Mouse (Mus musculus) frontal cortex, adult 2 months (tissue): ENCODE measurements around the gene Arhgef25. TPM values are rescaled to one million over a fixed set of nuclear protein-coding genes. Genes with fewer than 3 reads are reported as not detected.
"Not testable (repeated sequence)": the region's sequence is repeated elsewhere in the genome, so short reads cannot be mapped to it uniquely, and the experiment has no call there.

ENCODE experiments used
- DNase-seq, 2 experiments: peaks; one replicate each; pipeline ENCODE4 v3.0.0; 2022; ENCODE audit warnings: low spot score in 1 of 2; ENCODE audit errors: extremely low spot score in 1 of 2
- polyA plus RNA-seq: library from polyadenylated mRNA; depleted of rRNA; stranded (reverse); fragments of >200 nt; gene quantifications from 2 replicates; pipeline ENCODE4 v1.2.3, GENCODE M21; 2012

Arhgef25 gene
- polyA plus RNA-seq, 1 experiment = 198 TPM

- DNase-seq = no peak
Observed at GRCm38 (mm10) chr10:127167614-127168192, 22.2 kb downstream of the Arhgef25 start.

- no peak for DNase-seq
Observed at GRCm38 (mm10) chr10:127166771-127167613, 22.9 kb downstream of the Arhgef25 start.

DNA sequence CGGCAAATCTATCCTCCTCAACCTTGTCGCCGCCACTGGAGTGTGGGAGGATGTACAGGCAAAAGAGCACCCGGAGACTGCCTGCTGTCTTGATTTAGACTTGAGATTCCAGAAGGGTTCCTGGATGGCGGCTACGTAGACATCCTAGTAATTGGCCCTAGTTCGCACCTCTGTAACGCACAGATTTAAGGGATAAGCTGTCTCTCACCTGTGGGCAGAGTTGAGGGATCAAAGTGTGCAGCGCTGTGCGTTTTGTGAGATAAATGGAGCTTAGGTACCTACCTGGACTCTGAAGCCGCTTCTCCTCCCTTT is 23.5 kb downstream of the Arhgef25 start:
- no peak for DNase-seq

GRCm38 (mm10) chr10:127165654-127166403 is 24.1 kb downstream of the Arhgef25 start:
- no peak for DNase-seq

DNA sequence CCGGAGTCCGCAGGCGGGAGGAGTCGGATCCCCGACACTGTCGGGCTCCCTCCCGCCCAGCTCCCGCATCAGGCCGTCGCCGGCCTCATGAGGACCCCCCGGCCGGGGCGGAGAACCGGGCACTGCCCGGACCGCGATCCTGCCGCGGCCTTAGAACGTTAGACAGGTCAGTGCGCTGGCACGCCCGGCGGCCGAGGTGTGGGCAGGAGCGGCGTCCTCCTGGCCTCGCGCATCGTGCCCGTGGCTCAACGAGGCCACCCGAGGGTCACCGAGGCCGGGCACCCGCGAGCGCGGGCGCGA is 24.6 kb downstream of the Arhgef25 start:
- no peak for DNase-seq

- DNase-seq = peak in 1 of 2 experiments; percentile 82
Observed at GRCm38 (mm10) chr10:127164631-127165353, 25.1 kb downstream of the Arhgef25 start, which contains the start of gene B4galnt1. Gene B4galnt1, plus strand, starts transcription at chr10:127165225.

DNA sequence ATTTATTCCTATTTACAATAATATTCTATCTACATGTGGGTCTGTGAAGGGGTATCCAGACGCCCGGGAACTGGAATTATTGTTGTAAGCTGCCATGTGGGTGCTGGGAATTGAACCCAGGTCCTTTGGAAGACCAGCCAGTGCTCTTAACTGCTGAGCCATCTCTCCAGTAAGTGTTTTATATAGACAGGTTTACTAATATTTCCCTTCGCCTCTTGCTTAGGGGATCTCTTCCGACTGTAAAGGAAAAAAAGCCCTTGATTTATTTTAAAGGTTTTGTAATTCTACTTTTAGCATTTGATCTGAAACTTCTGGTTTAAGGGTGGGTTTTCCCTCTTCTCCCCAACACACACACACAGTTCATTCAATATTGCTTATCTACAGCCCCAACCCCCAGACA is 25.7 kb downstream of the Arhgef25 start:
- DNase-seq = no peak

DNA sequence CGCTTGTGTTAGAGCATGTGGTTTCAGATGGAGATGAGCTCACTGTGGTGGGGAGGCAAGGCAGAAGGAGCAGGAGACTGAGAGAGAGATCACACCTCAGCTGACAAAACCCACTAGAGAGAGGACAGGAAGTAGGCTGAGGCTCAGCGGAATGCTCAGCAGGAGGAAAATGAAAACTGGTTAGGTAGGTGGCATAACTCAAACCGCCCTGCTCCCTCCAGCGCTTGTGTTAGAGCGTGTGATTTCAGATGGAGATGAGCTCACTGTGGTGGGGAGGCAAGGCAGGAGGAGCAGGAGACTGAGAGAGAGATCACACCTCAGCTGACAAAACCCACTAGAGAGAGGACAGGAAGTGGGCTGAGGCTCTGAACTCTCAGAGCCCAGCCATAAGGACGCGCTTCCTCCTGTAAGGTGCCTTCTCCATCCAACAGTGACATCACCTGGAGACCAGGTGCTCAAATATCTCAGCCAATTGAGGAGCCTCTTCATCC is 27.1 kb downstream of the Arhgef25 start:
- peak in 1 of 2 experiments; percentile 64 for DNase-seq

GRCm38 (mm10) chr10:127160728-127161127 is 29.2 kb downstream of the Arhgef25 start:
- DNase-seq = no peak

GRCm38 (mm10) chr10:127160081-127160480 is 29.8 kb downstream of the Arhgef25 start:
- DNase-seq = peak in 1 of 2 experiments; percentile 73

DNA sequence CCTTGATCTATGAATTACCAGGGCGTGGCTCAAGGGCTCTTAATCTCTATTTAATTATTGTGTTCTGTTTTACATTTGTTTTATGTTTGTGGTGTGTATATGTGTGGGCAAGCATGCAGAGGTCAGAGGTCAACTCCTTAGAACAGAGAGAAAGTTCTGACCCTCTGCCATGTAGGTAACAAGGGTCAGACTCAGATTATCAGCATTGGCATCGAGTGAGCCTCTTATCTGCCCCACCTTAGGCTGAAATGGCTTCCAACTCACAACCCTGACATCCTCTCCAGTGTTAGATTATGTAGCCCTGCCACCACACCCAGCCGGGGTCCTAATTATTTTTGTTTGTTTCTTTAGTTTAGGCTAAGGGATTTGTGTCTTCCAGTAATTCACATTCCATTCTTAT is 31.4 kb downstream of the Arhgef25 start:
- no peak for DNase-seq

DNA sequence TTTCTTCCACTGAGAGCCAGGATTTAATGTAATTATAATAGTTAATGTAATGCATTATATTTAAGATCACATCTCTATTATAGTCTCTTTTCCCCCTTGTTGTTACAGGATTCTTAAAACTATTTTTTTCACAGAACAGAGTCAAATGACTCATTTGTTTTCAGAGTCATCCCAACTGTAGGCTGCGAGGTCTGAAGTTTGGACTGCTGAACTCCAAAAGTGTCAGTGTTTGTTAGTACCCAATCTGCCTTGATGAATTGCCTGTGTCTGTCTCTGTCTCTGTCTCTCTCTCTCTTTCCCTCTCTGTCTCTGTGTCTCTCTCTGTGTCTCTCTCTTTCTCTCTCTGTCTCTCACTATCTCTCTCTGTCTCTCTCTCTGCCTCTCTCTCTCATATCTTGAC is 33.4 kb downstream of the Arhgef25 start:
- no peak for DNase-seq

DNA sequence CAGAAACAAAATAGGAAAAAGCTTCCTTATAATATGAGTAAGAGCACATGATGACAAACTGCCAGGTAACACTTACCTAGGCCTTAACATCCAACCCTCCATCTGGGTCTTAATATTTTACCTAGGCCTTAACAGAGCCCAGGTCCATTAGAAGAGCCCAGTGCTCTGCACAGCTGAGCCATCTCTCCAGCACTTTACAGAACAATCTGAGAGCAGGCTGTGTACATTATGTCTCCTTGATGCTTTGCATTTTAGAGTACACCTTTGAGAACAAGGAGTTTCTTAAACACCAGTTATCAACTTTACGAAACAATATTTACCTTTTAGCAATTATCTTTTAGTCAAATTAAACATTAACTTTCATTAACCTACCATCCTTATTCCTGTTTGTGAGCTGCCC is 33.8 kb downstream of the Arhgef25 start:
- no peak for DNase-seq

DNA sequence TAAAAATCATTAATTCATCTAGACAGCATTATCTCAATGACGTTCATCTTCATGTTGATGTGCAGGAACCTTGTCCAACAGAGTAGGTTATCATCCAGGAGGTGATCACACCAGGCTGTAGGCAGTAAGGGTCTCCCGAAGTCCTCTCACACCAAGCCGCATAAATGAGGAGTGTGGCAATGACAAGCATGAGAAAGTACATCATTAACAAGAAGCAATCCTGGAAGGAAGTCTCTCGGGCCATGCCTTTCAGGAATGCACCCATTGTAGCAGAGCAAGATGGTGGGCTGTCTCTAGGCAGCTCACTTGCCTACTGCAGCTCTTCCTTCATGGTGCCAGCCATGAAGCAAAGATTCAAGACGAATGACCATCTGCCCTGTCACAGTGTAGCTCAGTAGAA is 35.2 kb downstream of the Arhgef25 start:
- no peak for DNase-seq

DNA sequence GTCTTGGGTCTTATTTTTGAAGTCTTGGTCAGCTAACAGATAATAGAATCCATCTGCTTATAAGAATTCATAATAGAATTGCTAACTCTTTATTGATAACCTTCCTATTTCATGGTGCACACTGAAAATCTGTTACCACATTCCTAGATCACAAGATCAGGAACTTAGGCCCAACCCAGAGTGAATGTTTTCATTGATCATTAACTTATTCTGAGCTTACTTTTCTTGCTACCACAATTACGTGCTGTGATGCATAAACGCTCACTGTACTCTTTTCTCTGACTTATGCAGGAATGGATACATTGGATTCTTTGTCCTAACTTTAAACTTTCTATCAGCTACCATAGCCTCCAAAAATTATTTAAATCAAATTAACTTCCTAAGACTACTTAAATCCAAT is 35.6 kb downstream of the Arhgef25 start:
- no peak for DNase-seq

- no peak for DNase-seq
Observed at GRCm38 (mm10) chr10:127153323-127153722, 36.6 kb downstream of the Arhgef25 start.

- DNase-seq = not testable (repeated sequence)
Observed at GRCm38 (mm10) chr10:127152556-127152955, 37.3 kb downstream of the Arhgef25 start.

DNA sequence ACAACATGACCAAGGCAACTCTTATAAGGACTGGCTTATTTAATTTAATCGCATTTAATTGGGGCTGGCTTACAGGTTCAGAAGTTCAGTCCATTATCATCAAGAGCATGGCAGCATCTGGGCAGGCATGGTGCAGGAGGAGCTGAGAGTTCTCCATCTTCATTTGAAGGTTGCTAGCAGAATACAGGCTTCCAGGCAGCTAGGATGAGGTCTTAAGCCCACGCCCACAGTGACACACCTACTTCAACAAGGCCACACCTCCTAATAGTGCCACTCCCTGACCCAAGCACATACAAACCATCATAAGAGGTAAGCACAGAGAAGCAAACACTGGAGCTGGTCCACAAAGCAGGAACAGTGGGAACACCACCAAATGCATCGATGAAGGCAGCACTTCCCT is 38.6 kb downstream of the Arhgef25 start:
- not testable (repeated sequence) for DNase-seq

DNA sequence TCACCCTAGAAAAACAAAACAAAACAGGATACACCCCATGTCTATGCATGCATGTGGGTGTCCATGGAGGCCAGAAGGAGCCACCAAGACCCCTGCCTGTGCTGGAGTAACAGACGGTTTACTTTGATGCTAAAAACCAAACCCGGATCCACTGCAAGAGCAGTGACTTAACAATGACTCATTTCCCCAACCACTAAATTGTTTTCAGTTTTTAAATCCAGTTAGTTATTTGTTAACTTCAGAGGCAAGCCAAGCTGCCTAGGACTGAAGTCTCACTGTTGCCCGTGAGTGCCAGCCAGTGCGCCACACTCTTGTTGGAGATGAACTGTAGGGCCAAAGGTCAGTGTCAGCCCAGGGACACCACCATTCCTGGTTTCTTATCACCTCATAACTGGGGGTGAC is 39.4 kb downstream of the Arhgef25 start:
- no peak for DNase-seq

DNA sequence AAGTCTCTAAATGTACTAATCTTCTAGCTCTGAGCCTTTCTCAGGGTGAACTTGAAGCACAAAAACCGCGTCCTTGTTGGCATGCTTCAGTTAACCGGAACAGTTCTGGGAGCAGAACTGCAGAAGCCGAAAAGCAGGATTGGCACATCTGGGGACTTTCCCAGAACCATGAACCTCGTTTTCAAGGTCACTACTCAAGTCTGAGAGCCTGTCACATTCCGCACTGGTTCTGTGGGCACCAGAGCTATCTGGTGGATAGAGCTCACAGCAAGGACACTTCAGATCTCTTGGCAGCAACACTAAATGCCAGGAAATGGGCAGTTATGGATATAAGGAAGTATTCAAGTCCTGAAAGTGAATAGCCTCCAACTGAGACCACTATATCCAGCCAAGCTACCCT is 42.7 kb downstream of the Arhgef25 start:
- DNase-seq = no peak

DNA sequence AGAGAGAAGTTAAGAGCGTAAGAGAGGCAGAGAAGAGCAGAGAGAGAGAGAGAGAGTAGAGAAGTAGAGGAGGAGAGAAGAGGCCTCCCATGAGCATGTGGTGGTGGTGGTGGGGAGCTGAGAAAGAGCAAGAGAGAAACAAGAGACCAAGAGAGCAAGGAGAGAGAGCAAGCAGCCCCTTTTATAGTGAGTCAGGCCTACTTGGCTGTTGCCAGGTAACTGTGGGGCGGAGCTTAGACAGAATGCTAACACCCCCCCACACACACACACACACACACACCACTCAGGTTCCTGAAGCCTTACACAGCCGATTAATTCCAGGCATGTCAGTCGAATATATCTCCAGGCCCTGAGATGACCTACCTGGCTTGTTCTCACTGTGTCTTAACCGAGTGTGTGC is 44.6 kb downstream of the Arhgef25 start:
- no peak for DNase-seq
